ENCODE assay signal across 13 mouse cellular contexts in genomic region chr11:120356900-120357299, GRCm38 (mm10). TPM values are rescaled to one million over a fixed set of nuclear protein-coding genes. Genes with fewer than 3 reads are reported as not detected.
DNase-seq lines count a peak whose midpoint lies in the region; ATAC-seq and TF ChIP-seq lines count a peak whose summit lies in the region.
"Had no signal": no experiment of that assay in that cellular context is flagged by ENCODE, and none has a peak within 500 bp of the region (broad histone marks: within the 10 kb centered on the region; RNA-seq: fewer than 3 reads in every experiment).

No protein-coding gene starts in this region.

- peak; percentile 88 for DNase-seq in heart, adult 11 months
- DNase-seq in liver, embryonic 14.5 days (ENCODE audit: low read depth in 3 of 3, low spot score in 3 of 3) = no peak
- no peak for DNase-seq in liver, embryonic 11.5 days (ENCODE audit: low spot score)
- DNase-seq in embryonic facial prominence, embryonic 10.5 days (ENCODE audit: low spot score) = no peak
- no peak for DNase-seq in urinary bladder, adult 2 months (ENCODE audit: low spot score)
- no peak for DNase-seq in cerebellum, adult 2 months
- DNase-seq: cerebellum, adult 9-11 months; heart, postnatal 4 days; kidney, adult 18-20 months; left cerebral cortex, postnatal 4 days had no signal

- TF ChIP-seq POLR2A in cerebellum, adult 2 months (IDR thresholded peaks at IDR 0.05; ENCODE audit: borderline replicate concordance, insufficient read depth, low read length) = no peak

- no peaks in the 10 kb centered on the region for H3K27me3 ChIP-seq in heart, embryonic 11.5 days (ENCODE audit: control insufficient read depth, insufficient read depth, low read length)
- no peaks in the 10 kb centered on the region for H3K27me3 ChIP-seq in liver, embryonic 14.5 days (ENCODE audit: control insufficient read depth, insufficient read depth, low read length)
- no peaks in the 10 kb centered on the region for H3K27me3 ChIP-seq in liver, embryonic 11.5 days (replicated peaks; ENCODE audit: control insufficient read depth, insufficient read depth, low read length)
- 0 out of 2 replicates have a peak, but pooled peaks cover 6% of the 10 kb centered on the region for H3K27me3 ChIP-seq in embryonic facial prominence, embryonic 10.5 days (replicated peaks; ENCODE audit: low read depth, poor library complexity, severe bottlenecking)
- no peaks in the 10 kb centered on the region for H3K27me3 ChIP-seq in intestine, postnatal 0 days (replicated peaks; ENCODE audit: control insufficient read depth, insufficient read depth, low read length)
- H3K27me3 ChIP-seq in cerebellum, adult 2 months (ENCODE audit: control insufficient read depth, insufficient read depth, low read length) = no peaks in the 10 kb centered on the region
- H3K27me3 ChIP-seq: embryonic facial prominence, embryonic 15.5 days had no signal

- H3K4me2 ChIP-seq in heart, embryonic 11.5 days = no peak overlapping the region
- H3K4me2 ChIP-seq in liver, embryonic 14.5 days (ENCODE audit: low read depth) = no peak overlapping the region
- no peak overlapping the region for H3K4me2 ChIP-seq in liver, embryonic 11.5 days
- no peak overlapping the region for H3K4me2 ChIP-seq in intestine, postnatal 0 days (replicated peaks; ENCODE audit: low read depth)

- H3K36me3 ChIP-seq in heart, embryonic 11.5 days (ENCODE audit: control insufficient read depth, insufficient read depth, low read length) = no peaks in the 10 kb centered on the region
- no peaks in the 10 kb centered on the region for H3K36me3 ChIP-seq in liver, embryonic 14.5 days (replicated peaks; ENCODE audit: control insufficient read depth, insufficient read depth, low read depth)
- no peaks in the 10 kb centered on the region for H3K36me3 ChIP-seq in liver, embryonic 11.5 days (ENCODE audit: control insufficient read depth, insufficient read depth, low read length)
- H3K36me3 ChIP-seq in embryonic facial prominence, embryonic 10.5 days (replicated peaks) = peaks cover under 1% of the 10 kb centered on the region; the same call in 1 of the 2 replicates
- H3K36me3 ChIP-seq in intestine, postnatal 0 days (ENCODE audit: control insufficient read depth, insufficient read depth) = no peaks in the 10 kb centered on the region
- H3K36me3 ChIP-seq: embryonic facial prominence, embryonic 15.5 days had no signal

- ATAC-seq in heart, embryonic 11.5 days (replicated peaks; ENCODE audit: insufficient number of reproducible peaks, low FRiP score, low TSS enrichment) = no peak
- no peak for ATAC-seq in liver, embryonic 14.5 days (ENCODE audit: insufficient read depth)
- no peak for ATAC-seq in liver, embryonic 11.5 days (replicated peaks; ENCODE audit: low FRiP score)
- ATAC-seq in intestine, postnatal 0 days = no peak

- H3K9ac ChIP-seq in heart, embryonic 11.5 days (ENCODE audit: low read depth, low read length) = no peak overlapping the region
- H3K9ac ChIP-seq in liver, embryonic 14.5 days (replicated peaks) = no peak overlapping the region
- H3K9ac ChIP-seq in liver, embryonic 11.5 days (ENCODE audit: low read depth, low read length) = no peak overlapping the region
- H3K9ac ChIP-seq in intestine, postnatal 0 days (ENCODE audit: low read depth, low read length) = no peak overlapping the region
- H3K9ac ChIP-seq: embryonic facial prominence, embryonic 15.5 days had no signal

- H3K4me1 ChIP-seq in heart, embryonic 11.5 days (ENCODE audit: control insufficient read depth, insufficient read depth, low read length) = peaks cover 61% of the 10 kb centered on the region
- peaks cover 33 to 45% of the 10 kb centered on the region in 2 experiments for H3K4me1 ChIP-seq in liver, embryonic 14.5 days (replicated peaks; ENCODE audit: control insufficient read depth in 2 of 2, insufficient read depth in 2 of 2, low read length in 1 of 2)
- peaks cover 56% of the 10 kb centered on the region for H3K4me1 ChIP-seq in liver, embryonic 11.5 days (replicated peaks; ENCODE audit: control insufficient read depth, insufficient read depth, low read length)
- H3K4me1 ChIP-seq in embryonic facial prominence, embryonic 10.5 days = peaks cover 71% of the 10 kb centered on the region
- no peaks in the 10 kb centered on the region for H3K4me1 ChIP-seq in intestine, postnatal 0 days (replicated peaks; ENCODE audit: control insufficient read depth, insufficient read depth, low read length)
- peaks cover 23% of the 10 kb centered on the region for H3K4me1 ChIP-seq in cerebellum, adult 2 months (ENCODE audit: control insufficient read depth, insufficient read depth, low read length)

- TF ChIP-seq EP300 in liver, embryonic 14.5 days (IDR thresholded peaks at IDR 0.05; ENCODE audit: low read depth) = no peak

- TF ChIP-seq CTCF in liver, embryonic 14.5 days (IDR thresholded peaks at IDR 0.05; ENCODE audit: low read depth) = peak; percentile 32
- TF ChIP-seq CTCF in intestine, postnatal 0 days (IDR thresholded peaks at IDR 0.05; ENCODE audit: low read depth) = peak; percentile 22
- TF ChIP-seq CTCF in cerebellum, adult 2 months (IDR thresholded peaks at IDR 0.05; ENCODE audit: borderline replicate concordance, insufficient read depth, low read depth, low read length) = no peak

- H3K27ac ChIP-seq in heart, embryonic 11.5 days (ENCODE audit: low read depth, low read length) = no peak overlapping the region
- H3K27ac ChIP-seq in liver, embryonic 14.5 days = no peak overlapping the region
- H3K27ac ChIP-seq in liver, embryonic 11.5 days (ENCODE audit: low read depth, low read length) = no peak overlapping the region
- peak overlapping the region; percentile 86; the same call in 1 of the 2 replicates for H3K27ac ChIP-seq in embryonic facial prominence, embryonic 10.5 days (replicated peaks)
- no peak overlapping the region for H3K27ac ChIP-seq in intestine, postnatal 0 days (ENCODE audit: low read depth, low read length)
- no peak overlapping the region for H3K27ac ChIP-seq in cerebellum, adult 2 months (ENCODE audit: insufficient read depth, low read length)

- 93% methylated on average over 4 of the region's 4 CpGs for WGBS in heart, embryonic 11.5 days (ENCODE audit: insufficient replicate concordance)
- 79% methylated on average over 4 of the region's 4 CpGs for whole genome bisulfite sequencing in liver, embryonic 14.5 days (ENCODE audit: insufficient replicate concordance)
- 88% methylated on average over 4 of the region's 4 CpGs for WGBS in liver, embryonic 11.5 days
- 93% methylated on average over 4 of the region's 4 CpGs for WGBS in embryonic facial prominence, embryonic 10.5 days
- 93% methylated on average over 4 of the region's 4 CpGs for WGBS in intestine, postnatal 0 days
- WGBS in cerebellum, adult 2 months = 96% methylated on average over 4 of the region's 4 CpGs

- H3K9me3 ChIP-seq in heart, embryonic 11.5 days (replicated peaks; ENCODE audit: control insufficient read depth, low read length) = no peaks in the 10 kb centered on the region
- H3K9me3 ChIP-seq in liver, embryonic 14.5 days (ENCODE audit: control insufficient read depth, low read length) = no peaks in the 10 kb centered on the region
- H3K9me3 ChIP-seq in liver, embryonic 11.5 days (ENCODE audit: control insufficient read depth, low read length) = no peaks in the 10 kb centered on the region
- no peaks in the 10 kb centered on the region for H3K9me3 ChIP-seq in embryonic facial prominence, embryonic 10.5 days
- no peaks in the 10 kb centered on the region for H3K9me3 ChIP-seq in intestine, postnatal 0 days (ENCODE audit: control insufficient read depth)
- H3K9me3 ChIP-seq: embryonic facial prominence, embryonic 15.5 days had no signal

- no peak overlapping the region for H3K4me3 ChIP-seq in heart, embryonic 11.5 days (ENCODE audit: low read depth, low read length)
- H3K4me3 ChIP-seq in liver, embryonic 14.5 days (ENCODE audit: insufficient read depth in 1 of 2, low read depth in 2 of 2, low read length in 2 of 2) = no peak overlapping the region
- no peak overlapping the region for H3K4me3 ChIP-seq in liver, embryonic 11.5 days (ENCODE audit: low read depth, low read length)
- no peak overlapping the region for H3K4me3 ChIP-seq in embryonic facial prominence, embryonic 10.5 days
- H3K4me3 ChIP-seq in intestine, postnatal 0 days (ENCODE audit: low read depth, low read length) = no peak overlapping the region
- H3K4me3 ChIP-seq in cerebellum, adult 2 months (replicated peaks; ENCODE audit: insufficient read depth, low read depth, low read length) = no peak overlapping the region
- H3K4me3 ChIP-seq: embryonic facial prominence, embryonic 15.5 days had no signal

RNA-seq across cellular contexts. Expression of gene Fscn2, which starts 4.4 kb away (rescaled TPM):
- polyA plus RNA-seq in heart, embryonic 11.5 days (2014; fragmentation: Nextera tagmentation; extraction: Ambion mirVana) = 0.57 TPM in 1 of 2 replicates, not detected in the other
- polyA plus RNA-seq in liver, embryonic 14.5 days (2012; rRNA removed) = not detected in 2 replicates
- not detected in 2 replicates for polyA plus RNA-seq in liver, embryonic 14.5 days (2014; fragmentation: Nextera tagmentation; extraction: Ambion mirVana)
- polyA plus RNA-seq in liver, embryonic 11.5 days (2014; fragmentation: Nextera tagmentation; extraction: Ambion mirVana) = 0.29 TPM in 1 of 2 replicates, not detected in the other
- 0.10 and 0.19 TPM in 2 replicates for polyA plus RNA-seq in embryonic facial prominence, embryonic 10.5 days (2016; fragmentation: Nextera tagmentation; extraction: Ambion mirVana)
- 0.14 and 0.16 TPM in 2 replicates for polyA plus RNA-seq in intestine, postnatal 0 days (2015; fragmentation: Nextera tagmentation; extraction: Ambion mirVana)
- 0.25 TPM in 1 of 2 replicates, not detected in the other for polyA plus RNA-seq in urinary bladder, adult 2 months (2012; rRNA removed)
- polyA plus RNA-seq in cerebellum, adult 2 months (2012; rRNA removed) = 0.29 TPM in 1 of 2 replicates, not detected in the other

RNA-seq across cellular contexts. Expression of gene Actg1, which starts 8.6 kb away (rescaled TPM):
- 1,448 and 1,508 TPM in 2 replicates for polyA plus RNA-seq in heart, embryonic 11.5 days (2014; fragmentation: Nextera tagmentation; extraction: Ambion mirVana)
- 256 and 265 TPM in 2 replicates for polyA plus RNA-seq in liver, embryonic 14.5 days (2012; rRNA removed)
- polyA plus RNA-seq in liver, embryonic 14.5 days (2014; fragmentation: Nextera tagmentation; extraction: Ambion mirVana) = 451 and 544 TPM in 2 replicates
- 1,592 and 1,704 TPM in 2 replicates for polyA plus RNA-seq in liver, embryonic 11.5 days (2014; fragmentation: Nextera tagmentation; extraction: Ambion mirVana)
- polyA plus RNA-seq in embryonic facial prominence, embryonic 10.5 days (2016; fragmentation: Nextera tagmentation; extraction: Ambion mirVana) = 3,067 and 3,150 TPM in 2 replicates
- polyA plus RNA-seq in intestine, postnatal 0 days (2015; fragmentation: Nextera tagmentation; extraction: Ambion mirVana) = 1,513 and 1,605 TPM in 2 replicates
- polyA plus RNA-seq in urinary bladder, adult 2 months (2012; rRNA removed) = 1,024 and 1,454 TPM in 2 replicates
- 834 and 845 TPM in 2 replicates for polyA plus RNA-seq in cerebellum, adult 2 months (2012; rRNA removed)

RNA-seq across cellular contexts. Expression of gene Faap100, which starts 21.7 kb away (rescaled TPM):
- polyA plus RNA-seq in heart, embryonic 11.5 days (2014; fragmentation: Nextera tagmentation; extraction: Ambion mirVana) = 24.2 and 29.6 TPM in 2 replicates
- polyA plus RNA-seq in liver, embryonic 14.5 days (2012; rRNA removed) = 5.3 and 6.3 TPM in 2 replicates
- 4.5 and 5.4 TPM in 2 replicates for polyA plus RNA-seq in liver, embryonic 14.5 days (2014; fragmentation: Nextera tagmentation; extraction: Ambion mirVana)
- polyA plus RNA-seq in liver, embryonic 11.5 days (2014; fragmentation: Nextera tagmentation; extraction: Ambion mirVana) = 22.8 and 23.2 TPM in 2 replicates
- 38.3 and 39.0 TPM in 2 replicates for polyA plus RNA-seq in embryonic facial prominence, embryonic 10.5 days (2016; fragmentation: Nextera tagmentation; extraction: Ambion mirVana)
- polyA plus RNA-seq in intestine, postnatal 0 days (2015; fragmentation: Nextera tagmentation; extraction: Ambion mirVana) = 9.7 and 11.7 TPM in 2 replicates
- 21.8 and 22.2 TPM in 2 replicates for polyA plus RNA-seq in urinary bladder, adult 2 months (2012; rRNA removed)
- 34.4 and 34.8 TPM in 2 replicates for polyA plus RNA-seq in cerebellum, adult 2 months (2012; rRNA removed)
